Comparison of ENCODE assay signal across 17 mouse cellular contexts in the genomic region with DNA sequence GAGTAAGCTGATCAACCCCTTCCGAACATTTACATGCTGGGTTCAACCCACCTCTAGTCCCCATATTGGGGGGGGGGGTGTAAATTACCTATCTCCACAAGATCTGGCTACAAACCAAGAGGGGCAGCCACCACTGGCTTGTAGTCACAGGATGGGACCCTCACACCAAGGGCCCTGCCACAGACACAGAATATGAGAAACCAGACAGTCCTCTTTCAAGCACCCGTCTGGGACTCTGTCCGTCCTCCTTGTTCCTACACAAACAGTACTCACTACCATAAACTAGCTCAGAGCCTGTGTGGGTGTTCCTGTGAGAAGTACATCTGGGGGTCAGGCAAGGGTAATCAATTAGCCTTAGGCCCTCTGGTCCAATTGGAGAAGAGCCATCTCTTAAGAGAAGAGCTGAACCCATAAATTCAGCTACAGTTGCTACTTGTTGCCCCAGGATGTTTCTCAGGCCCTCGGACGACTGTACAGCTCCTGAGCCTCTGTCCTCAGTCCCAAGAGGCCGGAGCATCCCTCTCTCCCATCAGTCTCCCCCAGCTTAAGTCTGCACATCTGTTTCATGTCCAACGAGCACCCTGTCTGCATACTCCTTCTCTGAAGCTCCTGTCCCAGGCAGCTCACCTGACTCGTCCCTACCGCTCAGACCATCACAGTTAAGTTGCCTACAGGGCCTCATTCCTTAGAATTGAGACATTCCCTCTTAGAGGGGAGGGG. TPM values are rescaled to one million over a fixed set of nuclear protein-coding genes. Genes with fewer than 3 reads are reported as not detected.
DNase-seq lines count a peak whose midpoint lies in the region; ATAC-seq and TF ChIP-seq lines count a peak whose summit lies in the region.
"Had no signal": no experiment of that assay in that cellular context is flagged by ENCODE, and none has a peak within 500 bp of the region (broad histone marks: within the 10 kb centered on the region; RNA-seq: fewer than 3 reads in every experiment).

No protein-coding gene starts in this region.

- peak overlapping the region; percentile 91 for H3K4me2 ChIP-seq in lung, postnatal 0 days (replicated peaks; ENCODE audit: low read depth, low read length)
- peak overlapping the region; percentile 95 for H3K4me2 ChIP-seq in stomach, embryonic 16.5 days (ENCODE audit: low read depth, low read length)
- H3K4me2 ChIP-seq: midbrain, embryonic 15.5 days had no signal

- no peak for TF ChIP-seq CTCF in gastrocnemius, adult 2 months (IDR thresholded peaks at IDR 0.05)
- no peak for TF ChIP-seq CTCF in kidney, adult 2 months (conservative IDR thresholded peaks at IDR 0.05; ENCODE audit: insufficient read depth, insufficient read length, low read depth, low read length)
- TF ChIP-seq CTCF in lung, postnatal 0 days (IDR thresholded peaks at IDR 0.05), result no peak

- no peak for TF ChIP-seq POLR2A in kidney, adult 2 months (IDR thresholded peaks at IDR 0.05; ENCODE audit: low read depth, low read length)

- peak; percentile 40 for DNase-seq in gastrocnemius, adult 2 months
- DNase-seq in gastrocnemius, postnatal 36 days, result no peak
- DNase-seq in kidney, adult 2 months, result no peak
- no peak for DNase-seq in kidney, postnatal 36 days
- DNase-seq in lung, postnatal 0 days (ENCODE audit: low spot score), result no peak
- DNase-seq in lung, postnatal 25 days (ENCODE audit: low spot score), result no peak
- no peak for DNase-seq in c-Kit-positive CD71-positive TER-119-positive erythroid progenitor cells, embryonic 14.5 days (ENCODE audit: low spot score)
- DNase-seq: adrenal gland, postnatal 10 days; cerebellum, postnatal 36 days; thymus, postnatal 14 days had no signal

- H3K27ac ChIP-seq in gastrocnemius, adult 2 months, result peak overlapping the region; percentile 98
- peak overlapping the region; percentile 61 for H3K27ac ChIP-seq in kidney, adult 2 months (ENCODE audit: insufficient read depth, low read depth, low read length)
- peak overlapping the region; percentile 81 for H3K27ac ChIP-seq in lung, postnatal 0 days (ENCODE audit: low read length)
- no peak overlapping the region; the same call in 1 of the 2 replicates for H3K27ac ChIP-seq in stomach, embryonic 16.5 days (ENCODE audit: low read length)
- H3K27ac ChIP-seq: midbrain, embryonic 15.5 days had no signal

- H3K27me3 ChIP-seq in kidney, adult 2 months (replicated peaks; ENCODE audit: control insufficient read depth, insufficient read depth, low read length), result no peaks in the 10 kb centered on the region
- no peaks in the 10 kb centered on the region for H3K27me3 ChIP-seq in lung, postnatal 0 days (replicated peaks; ENCODE audit: insufficient read depth, low read length)
- H3K27me3 ChIP-seq in stomach, embryonic 16.5 days (ENCODE audit: control insufficient read depth, insufficient read depth, low read length), result no peaks in the 10 kb centered on the region

- no peak for ATAC-seq in lung, postnatal 0 days
- no peak for ATAC-seq in stomach, embryonic 16.5 days (ENCODE audit: insufficient read depth, low FRiP score)
- ATAC-seq: inflammation-experienced regulatory T-cells, adult 6 months; midbrain, embryonic 15.5 days had no signal

- H3K4me3 ChIP-seq in gastrocnemius, adult 2 months, result peak overlapping the region; percentile 93
- H3K4me3 ChIP-seq in kidney, adult 2 months (ENCODE audit: insufficient read depth, low read depth, low read length), result peak overlapping the region; percentile 23; the same call in 1 of the 2 replicates
- peak overlapping the region; percentile 65 for H3K4me3 ChIP-seq in lung, postnatal 0 days (ENCODE audit: low read depth, low read length)
- peak overlapping the region; percentile 82 for H3K4me3 ChIP-seq in stomach, embryonic 16.5 days (replicated peaks; ENCODE audit: low read length)
- H3K4me3 ChIP-seq: erythroblast, embryonic 14.5 days; midbrain, embryonic 15.5 days had no signal

- H3K9ac ChIP-seq in lung, postnatal 0 days (replicated peaks; ENCODE audit: low read depth), result peak overlapping the region; percentile 29; the same call in 1 of the 2 replicates
- H3K9ac ChIP-seq in stomach, embryonic 16.5 days (ENCODE audit: low read length), result peak overlapping the region; percentile 24
- H3K9ac ChIP-seq: midbrain, embryonic 15.5 days had no signal

- intact Hi-C loops in gastrocnemius, adult 2 months (cut with DNase I), result no loop called here
- intact Hi-C loops in gastrocnemius, postnatal 36 days (cut with DNase I), result no loop called here

- no peak for TF ChIP-seq EP300 in lung, postnatal 0 days (IDR thresholded peaks at IDR 0.05)

- no peaks in the 10 kb centered on the region for H3K36me3 ChIP-seq in kidney, adult 2 months (ENCODE audit: control insufficient read depth, insufficient read depth, low read length)
- H3K36me3 ChIP-seq in lung, postnatal 0 days (ENCODE audit: insufficient read depth, low read length), result no peaks in the 10 kb centered on the region
- no peaks in the 10 kb centered on the region for H3K36me3 ChIP-seq in stomach, embryonic 16.5 days (ENCODE audit: control insufficient read depth, insufficient read depth, low read length)
- H3K36me3 ChIP-seq: midbrain, embryonic 15.5 days had no signal

- H3K9me3 ChIP-seq in lung, postnatal 0 days (ENCODE audit: low read length), result no peaks in the 10 kb centered on the region
- H3K9me3 ChIP-seq in stomach, embryonic 16.5 days (replicated peaks; ENCODE audit: control insufficient read depth, low read length), result no peaks in the 10 kb centered on the region
- H3K9me3 ChIP-seq: midbrain, embryonic 15.5 days had no signal

- peaks cover 18% of the 10 kb centered on the region; the same call in 1 of the 2 replicates for H3K4me1 ChIP-seq in kidney, adult 2 months (ENCODE audit: control insufficient read depth, insufficient read depth, low read length)
- H3K4me1 ChIP-seq in lung, postnatal 0 days (ENCODE audit: insufficient read depth, low read depth, low read length), result peaks cover 26% of the 10 kb centered on the region; the same call in 1 of the 2 replicates
- H3K4me1 ChIP-seq in stomach, embryonic 16.5 days (ENCODE audit: control insufficient read depth, insufficient read depth, low read length), result peaks cover 55% of the 10 kb centered on the region

- 32% methylated on average over 9 of the region's 9 CpGs for WGBS in kidney, adult 2 months
- WGBS in lung, postnatal 0 days, result 26% methylated on average over 9 of the region's 9 CpGs
- 41% methylated on average over 9 of the region's 9 CpGs for WGBS in stomach, embryonic 16.5 days

RNA-seq across cellular contexts. Expression of a gene that starts 2.9 kb away (rescaled TPM):
- total RNA-seq in gastrocnemius, adult 2 months (2021), result 100 to 1,000 TPM; 238 to 342 TPM
- total RNA-seq in gastrocnemius, postnatal 36 days (2021), result 100 to 1,000 TPM; 206 to 299 TPM
- polyA plus RNA-seq in kidney, adult 2 months (2012; rRNA removed), result 20.3 and 22.1 TPM in 2 replicates
- 108 TPM in 2 replicates for polyA plus RNA-seq in lung, postnatal 0 days (2015; fragmentation: Nextera tagmentation; extraction: Ambion mirVana)
- 44.0 and 46.2 TPM in 2 replicates for polyA plus RNA-seq in stomach, embryonic 16.5 days (2015; fragmentation: Nextera tagmentation; extraction: Ambion mirVana)
- polyA plus RNA-seq: erythroblast, embryonic 14.5 days; inflammation-experienced regulatory T-cells, adult 6 months had no signal

RNA-seq across cellular contexts. Expression of a gene that starts 26.7 kb away (rescaled TPM):
- total RNA-seq in gastrocnemius, adult 2 months (2021), result 1 to 10 TPM in 1 of 2 experiments, under 1 TPM in 1; 0.67 to 5.5 TPM
- 1 to 10 TPM in 1 of 2 experiments, under 1 TPM in 1; 0.28 to 1.0 TPM for total RNA-seq in gastrocnemius, postnatal 36 days (2021)
- 24.3 and 29.3 TPM in 2 replicates for polyA plus RNA-seq in kidney, adult 2 months (2012; rRNA removed)
- 0.94 and 1.0 TPM in 2 replicates for polyA plus RNA-seq in lung, postnatal 0 days (2015; fragmentation: Nextera tagmentation; extraction: Ambion mirVana)
- polyA plus RNA-seq in stomach, embryonic 16.5 days (2015; fragmentation: Nextera tagmentation; extraction: Ambion mirVana), result 8.1 and 8.9 TPM in 2 replicates
- total RNA-seq: layer of hippocampus, postnatal 10 days; left cerebral cortex, postnatal 25 days had no signal
- polyA plus RNA-seq: erythroblast, embryonic 14.5 days; inflammation-experienced regulatory T-cells, adult 6 months; midbrain, embryonic 15.5 days; neural tube, embryonic 14.5 days had no signal

RNA-seq across cellular contexts. Expression of a gene that starts 32.5 kb away (rescaled TPM):
- 10 to 100 TPM; 60.2 to 60.9 TPM for total RNA-seq in gastrocnemius, adult 2 months (2021)
- total RNA-seq in gastrocnemius, postnatal 36 days (2021), result 10 to 100 TPM; 48.6 to 58.9 TPM
- 27.0 and 28.6 TPM in 2 replicates for polyA plus RNA-seq in kidney, adult 2 months (2012; rRNA removed)
- polyA plus RNA-seq in lung, postnatal 0 days (2015; fragmentation: Nextera tagmentation; extraction: Ambion mirVana), result 41.5 and 44.3 TPM in 2 replicates
- 117 and 133 TPM in 2 replicates for polyA plus RNA-seq in stomach, embryonic 16.5 days (2015; fragmentation: Nextera tagmentation; extraction: Ambion mirVana)

RNA-seq across cellular contexts. Expression of a gene that starts 46.4 kb away (rescaled TPM):
- 1 to 10 TPM in 1 of 2 experiments, under 1 TPM in 1; 0.33 to 2.6 TPM for total RNA-seq in gastrocnemius, adult 2 months (2021)
- total RNA-seq in gastrocnemius, postnatal 36 days (2021), result 1 to 10 TPM in 1 of 2 experiments, under 1 TPM in 1; 0.92 to 1.1 TPM
- polyA plus RNA-seq in kidney, adult 2 months (2012; rRNA removed), result 0.13 TPM in 1 of 2 replicates, not detected in the other
- 14.2 and 17.3 TPM in 2 replicates for polyA plus RNA-seq in lung, postnatal 0 days (2015; fragmentation: Nextera tagmentation; extraction: Ambion mirVana)
- 0.18 and 0.59 TPM in 2 replicates for polyA plus RNA-seq in stomach, embryonic 16.5 days (2015; fragmentation: Nextera tagmentation; extraction: Ambion mirVana)
- polyA plus RNA-seq: erythroblast, embryonic 14.5 days; inflammation-experienced regulatory T-cells, adult 6 months had no signal

Comparison
In these comparisons a context has a peak if more than half of its experiments do, and no peak if none do; other contexts are left out.
1. H3K4me3 ChIP-seq: peak in every context shown above with its lines; median percentile 93 in gastrocnemius, adult 2 months; 82 in stomach, embryonic 16.5 days; 65 in lung, postnatal 0 days; 23 in kidney, adult 2 months.